Mouse (Mus musculus): ENCODE measurements around the gene Sell.

DNA sequence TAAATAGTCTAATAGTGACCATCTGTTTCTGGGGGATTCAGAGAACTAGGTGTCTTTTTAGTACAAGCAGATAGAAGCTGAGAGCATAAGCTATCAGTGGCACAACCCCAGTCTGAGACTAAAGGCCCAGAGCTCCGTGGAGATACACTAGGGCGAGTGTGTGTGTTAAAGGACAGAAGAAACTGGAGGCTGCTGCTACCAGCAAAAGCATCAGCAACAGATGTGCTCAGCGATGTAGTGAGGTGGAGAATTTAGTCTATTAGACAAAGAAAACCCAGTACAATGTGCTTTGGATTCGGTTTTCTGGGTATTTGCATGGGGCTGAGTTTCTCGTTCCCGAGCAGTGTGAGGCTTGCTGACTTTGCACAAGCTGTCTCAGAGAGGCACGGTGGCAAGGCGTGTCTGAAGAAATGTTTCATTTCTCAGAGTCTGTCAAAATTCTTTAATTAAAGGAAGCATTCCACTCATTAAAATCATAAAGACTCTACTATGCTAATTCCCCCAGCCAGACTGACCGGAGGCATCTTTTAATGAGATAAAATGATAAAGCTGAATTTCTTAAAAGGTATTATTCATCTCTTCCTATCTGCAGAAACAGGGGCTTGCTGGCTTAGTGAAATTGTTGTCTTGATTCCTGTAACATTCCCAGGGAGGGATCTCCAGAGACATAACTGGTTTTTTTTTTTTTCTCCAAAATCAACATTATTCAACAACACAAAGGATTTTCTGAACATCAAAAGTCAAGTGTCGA lies 21.2 kb upstream of the Sell start:
- TF ChIP-seq POLR2A (IDR thresholded peaks at IDR 0.05; ENCODE audit: extremely low read depth, insufficient read depth, low read length) (no peak), CTCF (IDR thresholded peaks at IDR 0.05; ENCODE audit: extremely low read depth, insufficient read depth, low read length) (no peak)

Data from cortical plate, adult 2 months (tissue).